Mouse (Mus musculus) liver (tissue): ENCODE data around the gene Safb2.

ENCODE experiments used
- DNase-seq: peaks from one replicate; pipeline ENCODE4 v3.0.0-alpha.2; 2020; ENCODE audit warnings: mixed read lengths

Safb2 gene

DNA sequence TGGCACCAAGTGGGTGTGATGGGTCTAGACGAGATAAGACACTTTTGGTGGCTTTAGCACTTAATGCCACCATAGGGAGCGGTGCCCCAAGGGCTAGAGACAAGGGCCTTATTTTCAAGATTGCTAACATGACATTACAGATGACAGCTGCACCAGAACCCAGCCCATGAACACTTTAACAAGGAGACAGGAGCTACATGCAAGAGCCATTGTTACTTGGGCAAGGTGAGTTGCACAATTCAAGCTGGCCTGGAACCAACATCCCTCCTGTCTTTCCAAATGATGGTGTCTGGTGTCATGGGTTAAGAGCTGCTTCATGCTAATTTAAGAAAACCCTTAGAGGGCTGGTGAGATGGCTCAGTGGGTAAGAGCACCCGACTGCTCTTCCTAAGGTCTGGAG, 25.0 kb downstream of the Safb2 start:
- no peak for DNase-seq

DNA sequence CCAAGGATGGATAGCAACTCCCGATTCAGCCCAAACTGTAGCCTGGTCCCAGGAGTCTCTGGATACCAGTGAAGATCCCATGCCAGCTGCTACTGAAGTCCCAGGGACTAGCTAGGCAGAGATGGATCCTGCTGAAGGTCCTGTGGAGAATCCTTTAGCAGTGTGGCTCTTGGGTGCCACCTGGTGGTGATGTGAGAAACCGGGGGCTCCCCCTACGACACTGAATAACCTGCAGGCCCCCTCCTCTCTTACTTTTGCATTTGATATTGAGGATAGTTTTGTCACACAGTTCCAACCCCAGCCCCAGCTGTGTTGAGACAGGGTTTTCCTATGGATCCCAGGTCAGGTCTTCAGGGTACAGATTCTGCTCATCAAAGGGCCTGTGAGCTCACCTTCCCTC, 25.9 kb downstream of the Safb2 start:
- peak; percentile 64 for DNase-seq

DNA sequence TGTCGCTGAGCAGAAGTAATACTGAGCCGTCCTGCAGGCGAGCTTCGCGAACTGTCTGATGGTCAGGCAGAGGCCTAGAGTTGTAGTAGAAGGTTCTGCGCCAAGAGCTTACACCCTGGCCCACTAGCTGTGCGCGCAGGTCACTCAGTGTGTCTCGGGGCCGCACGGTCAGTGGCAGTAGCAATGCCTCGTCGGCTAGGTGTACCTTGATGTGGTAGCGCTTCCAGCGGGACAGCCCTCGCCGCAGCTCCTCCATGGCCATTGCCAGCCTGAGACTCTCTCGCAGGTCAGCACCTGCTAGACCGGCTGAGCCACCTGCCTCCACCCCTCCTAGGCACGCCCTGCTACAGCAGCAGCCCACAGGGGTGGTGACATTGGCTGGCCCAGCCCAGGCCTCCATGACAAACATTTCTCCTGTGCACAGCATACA, 30.2 kb downstream of the Safb2 start, which contains the start of gene Gm20219:
Gene Gm20219 (minus strand): TSS at position 266 of the 430 bp plus-strand sequence.
- peak; percentile 29 for DNase-seq

DNA sequence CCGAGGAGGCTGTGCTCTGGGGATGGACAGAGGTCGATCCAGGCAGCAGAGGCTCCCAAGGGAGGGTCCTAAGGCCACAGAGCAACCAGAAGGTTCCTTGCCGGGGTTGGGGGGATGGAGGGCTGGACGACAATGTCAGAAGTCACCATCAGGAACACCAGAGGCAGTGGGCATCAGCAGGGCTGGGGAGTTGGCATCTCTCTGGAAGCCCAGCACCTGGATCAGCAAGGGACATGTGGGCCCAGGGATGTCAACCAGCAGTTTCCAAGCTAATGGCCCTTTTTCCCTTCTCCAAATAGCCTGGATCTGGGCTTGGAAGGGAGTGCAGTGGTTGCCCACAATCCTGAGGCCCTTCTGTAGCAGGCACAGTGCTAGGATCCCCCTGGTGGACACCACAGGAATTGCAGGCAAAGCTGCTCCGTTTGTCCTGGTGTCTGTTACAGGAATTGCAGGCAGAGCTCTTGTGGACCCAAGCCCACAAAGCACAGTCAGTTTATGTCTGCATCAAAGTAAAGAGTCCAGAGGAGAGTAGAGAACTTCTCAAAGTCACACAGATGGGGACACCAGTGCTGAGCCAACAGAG, 31.5 kb downstream of the Safb2 start:
- DNase-seq: peak; percentile 77

DNA sequence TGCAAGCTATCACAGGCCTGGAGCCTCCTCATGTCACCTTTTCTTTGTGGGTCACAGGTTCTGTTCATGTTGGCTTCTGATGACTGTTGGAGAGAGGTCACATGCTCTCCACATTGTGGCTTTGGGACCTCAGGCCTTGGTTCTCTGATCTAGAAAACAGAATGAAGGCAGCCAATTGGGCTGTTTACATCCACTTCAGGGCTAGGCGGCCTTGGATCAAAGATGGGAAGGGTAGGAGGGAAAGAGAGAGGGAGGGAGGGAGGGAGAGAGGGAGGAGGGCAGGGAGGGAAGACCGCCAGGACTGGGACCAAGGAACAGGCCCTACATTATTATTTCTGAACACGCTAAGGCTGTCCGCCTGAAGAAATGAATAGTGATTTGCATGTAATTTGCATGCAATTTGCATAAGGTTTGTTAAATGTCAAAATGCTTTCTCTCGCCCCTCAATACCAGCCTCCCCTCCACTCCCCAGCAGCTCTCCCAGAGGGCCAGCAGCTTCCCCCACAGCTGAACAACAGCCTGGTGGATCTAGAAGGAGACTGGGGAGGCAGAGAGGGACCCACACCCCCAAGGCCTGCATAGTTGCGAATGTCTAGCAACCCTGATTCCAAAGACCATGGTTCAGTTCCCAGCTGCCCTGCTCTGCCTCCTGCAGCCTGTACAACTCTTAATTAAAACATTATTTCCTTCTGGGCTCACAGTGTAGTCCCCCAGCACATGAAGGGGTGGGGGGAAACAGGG, 32.4 kb downstream of the Safb2 start:
- peak; percentile 2 for DNase-seq

DNA sequence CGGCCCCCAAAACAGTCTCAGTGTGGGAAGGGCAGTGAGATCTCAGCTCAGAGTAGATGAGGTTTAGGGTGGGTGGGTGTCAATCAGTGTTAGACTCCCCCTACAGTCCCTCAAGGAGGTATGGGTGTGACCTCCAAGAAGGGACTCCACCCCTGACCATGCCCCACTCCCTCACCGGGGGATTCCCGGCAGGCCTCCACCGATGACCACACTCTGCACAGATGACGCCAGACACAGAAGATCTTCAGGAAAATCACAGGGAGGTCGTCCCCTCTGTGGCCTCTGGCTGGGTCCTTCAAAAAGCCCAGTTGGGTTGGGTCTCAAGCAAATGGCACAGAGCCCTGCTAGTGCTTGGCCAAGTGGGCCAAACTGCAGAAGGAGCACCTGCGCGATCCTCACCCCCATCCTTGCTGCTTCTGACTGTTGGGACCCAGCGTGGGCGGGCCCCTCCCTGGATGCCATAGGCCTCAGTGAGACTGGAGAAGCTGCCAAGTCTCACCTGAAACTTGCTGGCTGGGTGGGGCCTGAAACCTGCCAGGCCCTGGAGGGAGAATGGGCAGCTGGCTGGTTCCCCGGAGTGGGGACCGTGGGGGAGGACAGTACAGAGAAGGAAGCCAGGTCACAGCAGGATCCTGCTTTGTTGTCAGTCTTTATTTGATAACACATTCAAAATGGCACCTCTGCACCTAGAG, 33.5 kb downstream of the Safb2 start:
- DNase-seq: peak; percentile 2

DNA sequence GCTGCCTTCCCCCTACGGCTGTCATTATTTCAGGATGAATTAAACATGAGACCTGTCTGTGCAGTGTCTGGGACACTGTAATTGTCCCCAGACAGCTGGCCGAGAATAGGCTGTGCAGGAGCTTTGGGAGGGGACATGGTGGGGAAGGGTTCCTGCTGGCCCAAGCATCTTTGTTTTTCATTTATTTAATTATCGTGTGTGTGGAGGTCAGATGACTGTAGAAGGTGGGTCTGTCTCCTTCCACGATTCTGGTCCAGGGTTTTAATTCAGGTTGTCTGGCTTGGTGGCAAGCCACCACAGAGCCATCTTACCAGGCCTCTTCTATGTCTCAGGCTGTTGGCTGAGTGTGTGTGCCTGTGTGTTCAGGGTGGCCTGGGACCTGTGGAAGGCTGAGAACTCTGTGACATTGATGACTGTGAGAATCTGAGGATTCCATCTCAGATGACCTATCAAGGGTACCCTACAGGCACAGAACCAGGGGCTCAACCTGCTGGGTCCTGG, 35.7 kb downstream of the Safb2 start:
- DNase-seq: no peak

DNA sequence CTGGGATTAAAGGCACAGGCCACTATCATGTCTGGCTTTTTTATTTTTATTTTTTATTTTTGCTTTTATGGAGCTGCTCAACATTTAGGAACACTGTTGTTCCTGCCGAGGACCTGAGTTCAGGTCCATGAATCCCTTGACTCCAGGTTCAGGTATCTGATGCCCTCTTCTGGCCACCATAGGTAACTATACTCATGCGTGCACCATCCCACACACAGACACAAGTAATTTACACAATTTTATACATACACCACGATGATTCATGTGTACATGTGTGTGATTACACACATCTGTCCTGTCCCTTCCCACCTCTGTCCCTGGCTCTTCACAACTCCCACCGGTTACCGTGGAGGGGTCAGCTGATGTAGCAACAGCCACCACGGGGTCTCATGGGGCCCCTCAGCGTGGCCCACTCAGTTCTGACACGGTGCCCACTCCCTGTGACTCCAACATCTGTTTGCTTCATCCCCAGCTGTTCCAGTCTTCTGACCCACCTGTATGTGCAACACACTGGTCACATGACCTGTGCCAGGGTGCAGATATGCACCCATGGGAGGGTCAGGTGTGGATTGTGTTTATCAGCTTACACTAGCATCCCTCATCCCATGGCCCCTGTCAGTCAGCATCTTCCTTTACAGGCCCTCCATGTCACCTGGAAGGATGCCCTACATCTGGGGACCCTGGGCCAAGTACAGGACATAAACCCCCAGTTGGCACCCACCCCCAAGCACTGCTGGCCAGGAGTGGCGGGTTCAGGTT, 36.4 kb downstream of the Safb2 start:
- peak; percentile 2 for DNase-seq

DNA sequence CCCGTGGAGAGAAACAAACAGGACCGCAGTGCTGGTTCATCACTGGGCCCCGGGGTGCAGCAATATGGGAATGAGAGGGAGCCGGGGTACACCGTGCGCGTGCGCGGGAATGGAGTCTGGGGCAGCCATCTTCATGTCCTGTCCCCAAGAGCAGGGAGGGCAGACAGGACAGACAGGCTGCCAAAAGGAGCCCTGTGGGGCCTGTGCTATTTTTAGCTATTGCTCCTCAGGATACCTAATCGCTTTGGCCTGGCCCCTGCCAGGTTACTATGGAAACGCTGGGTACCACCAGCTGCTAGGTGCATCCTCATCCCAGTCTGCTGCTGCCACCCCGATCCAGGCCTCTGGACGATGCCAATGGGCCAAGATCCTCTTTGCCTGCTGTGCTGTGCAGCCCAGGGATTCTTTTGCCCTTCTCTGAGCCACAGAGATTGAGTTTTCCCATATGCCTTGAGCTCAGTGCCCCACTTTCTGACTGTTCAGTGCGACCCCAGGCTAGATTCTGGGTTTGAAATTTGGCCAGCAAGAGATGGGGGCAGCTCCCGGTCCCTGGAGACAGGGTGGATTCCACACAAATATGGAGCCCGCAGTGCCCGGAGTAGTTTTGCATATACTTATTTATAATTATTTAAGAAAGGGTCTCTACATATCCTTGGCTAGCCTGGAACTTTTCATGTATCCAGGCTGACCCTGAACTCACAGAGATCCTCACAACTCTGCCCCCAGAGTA, 37.1 kb downstream of the Safb2 start:
- peak; percentile 3 for DNase-seq

DNA sequence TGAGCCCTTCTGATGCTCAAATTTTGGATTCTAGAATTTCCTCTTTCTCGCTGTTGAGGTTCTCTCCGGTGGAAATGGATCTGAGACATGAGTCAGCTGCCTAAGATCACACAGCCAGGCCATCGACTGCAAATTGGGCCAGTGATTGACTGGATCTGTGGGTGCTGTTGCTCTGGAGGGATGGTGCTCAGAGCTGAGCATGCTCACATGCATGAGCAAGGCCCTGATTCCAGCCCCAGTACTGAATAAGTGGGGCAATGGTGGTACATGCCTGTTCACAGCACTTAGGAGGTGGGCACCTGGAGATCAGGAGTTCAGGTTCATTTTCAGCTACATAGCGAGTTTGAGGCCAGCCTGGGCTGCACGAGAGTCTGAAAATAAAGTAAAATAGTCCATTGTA, 37.8 kb downstream of the Safb2 start:
- DNase-seq: peak; percentile 2

DNA sequence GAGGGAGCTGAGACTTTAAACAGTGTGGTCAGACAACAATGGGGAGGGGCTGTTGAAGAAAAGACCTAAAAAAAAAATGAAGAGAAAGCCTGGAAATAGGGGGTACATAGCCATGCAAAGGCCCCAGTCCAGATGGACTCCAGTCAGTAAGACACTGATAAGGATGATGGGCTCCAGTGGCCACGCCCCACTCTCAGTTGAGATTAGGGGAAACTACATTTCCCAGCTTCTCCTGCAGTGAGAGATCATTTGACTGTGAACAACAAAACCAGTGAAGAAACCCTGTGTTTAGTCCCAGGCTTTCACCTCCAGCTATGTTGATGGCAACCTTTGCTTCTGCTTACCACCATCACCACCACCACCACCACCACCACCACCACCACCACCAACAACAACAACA, 38.4 kb downstream of the Safb2 start:
- DNase-seq: peak; percentile 39

DNA sequence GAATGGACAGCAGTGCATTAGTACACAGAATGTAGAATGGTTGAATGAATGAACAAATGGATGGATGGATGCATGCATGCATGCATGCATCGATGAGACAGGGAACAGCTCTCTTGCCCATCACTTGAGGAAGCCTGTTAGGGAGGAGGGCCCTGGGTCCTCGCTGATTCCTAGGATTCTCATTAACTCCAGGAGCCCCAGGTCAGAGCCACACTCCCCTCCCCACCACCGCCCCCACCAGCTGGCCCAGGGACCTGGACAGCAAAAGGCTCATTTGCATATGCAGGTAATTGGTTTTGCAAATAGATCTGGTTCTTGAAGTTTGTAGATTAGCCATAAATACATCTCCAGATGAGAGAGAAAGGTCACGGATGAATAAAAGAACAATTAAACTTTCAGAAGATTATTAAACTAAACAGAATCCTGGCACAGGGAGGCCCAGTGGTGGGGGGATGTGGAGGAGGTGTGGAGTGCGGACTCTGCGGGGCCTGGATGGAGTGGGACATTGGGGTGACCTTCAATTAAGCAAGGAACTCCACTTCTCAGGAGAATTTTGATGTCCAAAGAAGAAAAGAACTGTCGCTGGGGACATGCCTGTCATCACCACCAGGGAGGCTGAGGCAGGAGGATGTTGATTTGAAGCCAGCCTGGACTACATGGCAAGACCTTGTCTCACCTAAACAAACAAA, 39.5 kb downstream of the Safb2 start:
- DNase-seq: no peak

DNA sequence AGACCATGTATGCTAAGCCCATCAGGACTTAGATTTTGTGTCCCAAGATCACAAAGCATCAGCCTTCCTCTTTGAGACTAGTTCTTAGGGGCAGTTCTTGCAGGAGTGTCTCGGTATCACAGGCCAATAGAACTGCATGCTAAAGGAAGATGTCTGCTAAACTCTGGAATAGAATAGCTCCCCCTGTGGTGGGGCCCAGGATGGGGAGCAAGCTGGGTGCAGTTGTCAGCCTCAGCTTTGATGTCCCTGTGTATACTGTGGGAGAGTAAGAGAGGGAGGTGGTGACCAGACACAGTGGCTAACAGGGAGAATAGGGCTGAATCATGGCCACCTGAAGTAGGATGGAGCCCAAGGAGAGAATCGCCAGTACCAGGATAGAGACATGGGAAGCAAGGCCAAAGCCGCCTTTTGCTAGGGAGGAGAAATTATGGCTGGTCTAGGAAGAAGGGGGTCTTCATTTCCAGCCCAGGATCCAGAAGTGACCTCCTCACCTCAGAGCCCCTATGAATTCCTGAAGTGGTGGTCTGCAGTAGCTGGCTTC, 40.6 kb downstream of the Safb2 start:
- DNase-seq: no peak

DNA sequence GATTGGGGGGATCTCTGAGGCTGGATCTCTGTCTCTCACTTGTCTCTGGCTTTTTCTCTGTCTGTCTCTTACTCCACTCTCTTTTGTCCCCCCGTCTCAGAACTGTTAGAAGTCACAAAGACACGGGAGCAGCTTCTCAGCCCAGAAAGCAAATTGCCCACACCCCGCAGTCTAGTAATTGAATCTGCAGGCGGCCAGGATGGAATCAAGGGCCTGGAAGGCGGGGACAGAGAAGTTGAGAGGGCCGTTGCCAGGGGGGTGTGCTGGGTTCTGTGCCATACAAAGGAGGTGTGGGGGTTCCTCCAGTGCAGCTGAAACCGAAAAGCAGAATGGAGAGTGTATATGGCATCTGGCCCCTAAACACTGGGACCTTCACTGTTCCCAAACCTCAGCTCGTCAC, 41.6 kb downstream of the Safb2 start:
- no peak for DNase-seq

DNA sequence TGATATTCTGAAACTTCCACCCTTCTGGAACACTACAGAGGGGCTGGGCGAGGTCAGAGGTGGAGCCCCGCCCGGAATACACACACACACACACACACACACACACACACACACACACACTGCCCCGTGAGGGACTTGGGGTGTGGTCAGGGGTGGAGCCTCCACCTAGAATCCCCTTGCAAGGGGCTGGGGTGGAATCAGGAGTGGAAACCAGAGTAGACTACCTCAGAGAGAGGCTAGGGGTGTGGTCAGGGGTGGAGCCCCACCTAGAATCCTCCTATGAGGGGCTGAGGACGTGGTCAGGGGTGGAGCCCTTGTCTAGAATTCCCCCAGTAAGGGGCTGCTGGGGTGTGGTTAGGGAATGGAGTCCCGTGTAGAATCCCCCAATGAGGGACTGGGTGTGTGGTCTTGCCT, 43.8 kb downstream of the Safb2 start:
- DNase-seq: no peak

DNA sequence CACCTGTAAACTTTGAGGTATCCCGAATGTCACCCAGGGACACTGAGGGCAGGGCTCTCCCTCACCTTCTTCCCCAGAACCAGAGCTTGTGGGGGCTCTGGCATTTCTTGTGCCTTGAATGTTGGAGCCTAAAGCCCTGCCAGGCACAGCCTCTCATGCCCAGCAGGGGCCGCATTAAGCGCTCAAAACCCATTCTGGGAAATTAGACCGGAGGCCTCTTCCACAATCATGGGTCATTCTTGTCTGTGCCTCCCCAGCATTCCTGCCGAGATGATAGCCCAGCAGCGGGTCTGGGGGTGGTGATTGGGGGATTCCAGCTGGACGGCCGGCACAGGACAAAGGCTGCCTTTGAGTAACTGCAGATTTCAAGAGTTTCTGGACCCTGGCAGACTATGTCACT, 46.5 kb downstream of the Safb2 start:
- no peak for DNase-seq

DNA sequence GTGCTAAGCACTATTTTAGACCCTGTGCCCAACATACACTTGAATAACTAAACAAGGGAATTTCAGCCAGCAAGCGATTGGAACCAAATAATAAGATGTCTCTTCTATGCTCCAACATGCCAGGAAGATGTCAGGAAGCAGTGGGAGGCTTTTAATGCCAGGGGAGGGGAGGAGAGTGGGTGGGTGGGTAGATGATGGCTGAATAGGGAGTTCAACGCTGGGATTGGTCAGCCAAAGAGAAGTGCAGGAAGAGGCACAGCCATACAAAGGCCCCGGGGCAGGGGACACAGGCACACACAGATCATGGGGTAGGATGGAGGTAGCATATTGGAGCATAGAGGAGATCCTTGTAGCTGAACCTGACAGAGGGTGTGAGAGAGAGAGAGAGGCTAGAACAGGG, 47.5 kb downstream of the Safb2 start:
- no peak for DNase-seq

DNA sequence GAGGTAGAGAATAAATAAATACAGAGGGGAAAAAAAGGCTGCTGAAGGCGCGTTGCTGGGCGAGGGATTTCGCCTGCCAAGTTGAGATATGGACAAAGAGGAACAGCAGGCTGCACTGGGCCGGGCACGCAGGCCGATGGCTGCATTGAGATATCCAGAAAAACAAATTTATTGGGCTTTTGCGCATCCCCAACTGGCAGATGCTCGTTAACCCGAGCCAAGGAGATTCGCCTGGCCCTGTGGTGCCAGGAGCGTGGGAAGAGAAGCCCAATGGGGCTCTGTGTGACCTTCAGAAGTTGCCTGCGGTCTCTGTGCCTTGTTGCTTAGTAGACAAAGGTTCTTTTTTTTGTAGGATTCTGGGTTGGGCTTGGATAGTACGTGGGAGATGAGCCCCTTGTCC, 48.2 kb downstream of the Safb2 start:
- DNase-seq: no peak

DNA sequence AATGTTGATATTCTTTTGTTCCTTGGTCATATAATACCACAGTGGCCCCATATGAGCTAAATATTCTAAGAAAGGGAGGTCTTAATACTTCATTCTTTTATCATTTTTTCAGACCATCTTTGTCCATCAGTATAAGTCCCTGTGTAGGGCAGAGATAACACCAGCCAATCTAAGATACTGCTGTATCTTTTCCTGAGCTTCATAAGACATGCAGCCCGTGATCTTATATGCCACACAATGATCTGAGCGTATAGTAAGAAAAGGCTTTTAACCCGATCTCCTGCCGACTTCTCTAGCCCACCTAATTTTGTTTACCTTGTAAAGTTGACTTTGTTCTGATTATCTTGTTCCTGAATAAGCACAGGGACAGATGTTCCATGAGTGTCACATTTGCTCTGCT, 59.4 kb downstream of the Safb2 start:
- no peak for DNase-seq

DNA sequence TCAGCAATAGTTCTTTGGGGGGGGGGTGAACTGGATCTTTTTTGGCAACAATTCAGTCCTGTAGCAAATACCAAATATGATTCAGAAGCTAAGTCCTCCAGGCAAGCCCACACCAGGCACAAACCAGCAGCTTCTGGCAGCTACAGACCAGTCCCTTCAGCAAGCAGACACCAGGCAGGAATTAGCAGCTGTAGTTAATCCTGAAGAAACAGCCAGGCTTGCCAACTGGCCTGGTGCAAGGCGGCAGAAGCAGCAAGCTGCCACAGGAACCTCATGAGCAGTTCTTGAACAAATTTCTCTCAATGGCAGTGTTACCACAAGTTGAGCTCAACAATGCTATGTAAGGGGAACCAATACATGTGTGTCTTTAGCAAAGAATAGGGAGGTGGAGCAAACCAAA, 61.6 kb downstream of the Safb2 start:
- DNase-seq: no peak

DNA sequence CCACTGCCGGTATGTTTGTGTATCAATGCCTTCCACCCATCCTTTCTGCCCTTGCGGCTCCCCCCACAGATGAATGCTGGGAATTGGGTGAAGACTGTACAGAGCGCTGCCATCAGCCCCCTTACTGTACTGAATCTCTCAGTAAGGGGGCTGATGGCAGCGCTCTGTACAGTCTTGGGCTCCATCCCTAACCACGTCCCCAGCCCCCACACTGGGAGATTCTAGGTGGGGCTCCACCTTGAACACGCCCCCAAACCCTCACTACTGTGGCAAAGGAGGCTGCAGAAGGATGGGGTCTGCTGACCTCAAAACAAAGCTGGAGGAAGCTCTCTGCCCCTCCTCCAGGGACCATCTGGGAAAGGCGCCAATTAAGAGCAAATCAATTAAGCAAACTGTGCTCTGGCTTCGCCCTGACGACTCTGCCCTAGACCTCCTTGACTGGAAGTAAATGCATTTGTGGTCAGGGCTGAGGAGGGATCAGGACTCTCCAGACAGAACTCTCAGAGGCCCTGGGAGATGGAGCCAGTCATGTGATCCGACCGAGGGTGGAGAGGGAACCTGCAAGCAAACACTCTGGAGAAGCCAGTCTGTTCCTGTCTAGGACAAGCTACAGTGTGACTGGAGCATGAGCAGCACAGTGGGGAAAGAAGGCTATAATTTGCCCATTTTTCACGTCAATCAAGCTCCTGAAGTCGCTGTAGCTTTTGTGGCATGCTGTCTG, 68.5 kb downstream of the Safb2 start:
- DNase-seq: no peak
